Mouse (Mus musculus): ENCODE results near the gene Ppp1r9a.

- TF ChIP-seq POLR2A (IDR thresholded peaks at IDR 0.05; ENCODE audit: borderline replicate concordance, extremely low read depth, insufficient read depth, insufficient read length, poor library complexity, severe bottlenecking) (no peak), CTCF (IDR thresholded peaks at IDR 0.05; ENCODE audit: borderline replicate concordance, extremely low read depth, insufficient read depth, insufficient read length) (no peak)
Observed at GRCm38 (mm10) chr6:5168158-5168557, 265.4 kb downstream of the Ppp1r9a start.
